Mouse (Mus musculus) embryo, embryonic 9.5 days (tissue): Measurements from ENCODE around the gene Dcaf12.
A peak's percentile ranks its signal among the peaks of the same experiment; 100 is the strongest.

ENCODE experiments used
- DNase-seq: peaks from one replicate; pipeline ENCODE4 v3.0.0-alpha.2; 2017; ENCODE audit errors: extremely low spot score

The Dcaf12 gene

DNA sequence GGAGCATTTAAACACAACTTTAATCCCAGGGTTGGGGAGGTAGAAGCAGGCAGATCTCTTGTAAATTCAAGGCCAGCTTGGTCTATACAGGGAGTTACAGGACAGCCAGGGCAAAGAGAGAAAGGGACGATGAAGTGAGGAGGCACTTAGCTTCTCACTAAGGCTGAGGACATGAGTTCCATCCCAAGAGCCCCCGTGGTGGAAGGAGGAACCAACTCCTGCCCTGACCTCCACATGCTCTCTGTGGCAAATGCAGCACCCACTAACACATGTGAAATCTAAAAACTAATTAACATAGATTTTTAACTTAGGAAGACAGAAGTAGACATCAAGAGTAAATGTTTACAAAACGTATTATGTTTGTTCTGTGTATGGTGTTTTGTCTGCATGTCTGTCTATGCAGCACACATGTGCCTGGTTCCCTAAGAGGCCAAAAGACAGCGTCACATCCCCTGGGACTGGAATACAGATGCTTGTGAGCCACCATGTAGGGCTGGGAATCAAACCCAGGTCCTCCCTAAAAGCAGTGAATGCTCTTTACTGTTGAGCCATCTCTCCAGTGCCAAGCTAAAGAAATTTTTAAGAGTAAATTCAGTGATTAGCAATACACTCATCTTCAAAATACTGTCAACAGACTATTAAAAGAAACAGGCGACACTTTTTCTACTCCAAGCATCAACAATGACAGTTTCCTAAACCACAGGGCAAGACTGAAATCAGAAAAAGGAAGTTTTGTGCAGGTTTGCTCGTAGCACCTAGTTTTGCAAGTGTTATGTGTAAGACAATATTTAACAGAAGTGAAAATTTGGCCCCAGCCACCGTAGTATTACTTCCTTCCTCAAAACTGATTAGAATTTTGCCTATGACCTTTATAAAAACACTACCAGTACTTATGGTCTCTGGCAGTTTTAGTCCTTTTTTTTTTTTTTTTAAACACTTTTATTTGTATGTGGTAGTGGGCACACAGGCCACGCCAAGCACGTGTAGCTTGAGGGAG lies 3.8 kb downstream of the Dcaf12 start:
- DNase-seq = no peak

DNA sequence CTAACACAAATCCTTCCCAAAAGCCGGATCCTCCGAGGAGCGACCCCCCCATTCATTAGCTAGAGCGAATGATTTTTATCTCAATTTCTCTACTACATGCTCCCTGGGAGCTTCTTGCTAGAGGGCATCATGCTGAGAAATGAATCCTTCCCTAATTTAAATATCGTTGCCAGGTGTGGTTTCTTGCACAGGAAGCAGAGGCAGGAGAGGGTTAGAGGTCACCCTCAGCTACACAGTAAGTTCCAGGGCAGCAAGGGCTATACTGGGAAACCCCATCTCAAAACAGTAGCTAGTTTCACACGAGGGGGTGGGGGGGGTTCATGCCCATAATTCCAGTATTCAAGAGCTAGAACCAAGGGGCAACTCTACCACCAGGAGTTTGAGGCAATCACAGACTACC lies 7.3 kb downstream of the Dcaf12 start:
- DNase-seq = no peak

DNA sequence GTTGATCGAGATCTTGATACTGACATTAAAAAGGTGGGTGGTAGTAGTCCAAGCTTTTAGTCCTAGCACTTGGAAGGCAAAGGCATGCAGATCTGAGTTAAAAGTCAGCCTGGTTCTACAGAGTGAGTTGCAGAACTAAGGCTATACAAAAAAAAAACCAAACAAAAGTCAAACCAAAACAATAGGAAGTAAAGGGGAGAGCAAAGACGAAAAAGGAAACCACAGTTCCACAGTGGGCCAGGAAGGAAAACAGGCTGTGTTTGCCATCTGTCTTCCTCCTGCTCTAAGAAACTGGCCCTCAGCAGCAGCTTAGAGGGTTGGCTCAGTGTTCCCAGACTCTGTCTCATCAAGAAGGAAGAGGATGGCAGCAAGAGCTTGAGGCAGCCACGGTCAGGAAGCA lies 10.4 kb downstream of the Dcaf12 start:
- DNase-seq = no peak

DNA sequence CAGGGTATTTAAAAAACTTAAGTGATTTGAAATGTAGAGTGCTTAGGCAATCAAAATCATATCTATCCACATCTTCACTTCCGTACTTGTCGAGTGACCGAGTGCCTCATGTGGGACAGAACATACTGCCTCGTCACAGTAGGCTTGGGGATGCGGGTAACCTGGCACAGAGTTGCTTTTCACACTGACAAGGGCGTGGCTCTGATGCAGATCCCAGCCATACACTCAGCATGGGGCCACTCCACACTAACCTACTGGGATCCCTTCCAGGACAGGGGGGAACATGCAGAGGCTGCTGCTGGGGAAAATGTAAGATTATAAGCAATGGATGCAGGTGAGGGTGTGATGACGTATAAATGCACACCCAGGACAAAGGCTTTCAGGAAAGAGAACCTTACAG lies 11.0 kb downstream of the Dcaf12 start:
- DNase-seq = no peak

DNA sequence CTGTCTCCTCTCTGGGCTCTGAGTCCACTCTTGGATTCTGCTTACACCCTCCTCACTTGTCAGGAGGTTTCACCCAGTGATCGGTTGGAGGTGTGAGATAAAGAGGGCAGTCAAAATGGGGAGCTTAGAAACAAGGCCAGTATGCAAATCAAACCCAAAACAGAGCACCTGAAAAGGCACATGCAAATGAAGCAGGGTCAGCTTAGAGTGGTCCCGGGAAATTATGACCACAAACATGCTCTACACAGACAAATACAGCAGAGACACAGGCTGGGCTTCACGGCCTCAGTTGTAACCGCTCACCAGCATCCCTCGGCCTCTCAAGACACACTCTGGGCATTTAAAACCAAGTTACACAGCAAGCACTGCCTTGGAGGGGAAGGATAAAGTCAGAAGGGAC lies 15.7 kb downstream of the Dcaf12 start:
- no peak for DNase-seq

DNA sequence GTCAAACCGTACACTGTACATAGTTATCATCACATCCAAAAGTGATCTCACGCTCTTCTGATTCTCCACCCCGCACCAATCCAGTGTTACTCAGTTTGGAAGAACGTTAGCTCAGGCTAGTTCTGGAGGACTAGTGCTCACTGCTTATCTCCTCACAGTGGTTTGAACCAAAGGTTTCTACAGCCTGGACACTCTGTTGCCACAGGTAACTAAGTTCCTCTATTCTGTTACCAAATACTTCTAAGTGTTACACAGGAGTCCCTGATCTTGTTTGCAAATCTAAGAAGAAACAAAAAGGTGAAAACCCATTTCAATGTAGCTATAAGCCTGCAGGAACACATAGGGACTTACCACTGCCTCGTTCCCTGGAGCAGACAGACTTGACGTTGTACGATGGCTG lies 18.7 kb downstream of the Dcaf12 start:
- no peak for DNase-seq

DNA sequence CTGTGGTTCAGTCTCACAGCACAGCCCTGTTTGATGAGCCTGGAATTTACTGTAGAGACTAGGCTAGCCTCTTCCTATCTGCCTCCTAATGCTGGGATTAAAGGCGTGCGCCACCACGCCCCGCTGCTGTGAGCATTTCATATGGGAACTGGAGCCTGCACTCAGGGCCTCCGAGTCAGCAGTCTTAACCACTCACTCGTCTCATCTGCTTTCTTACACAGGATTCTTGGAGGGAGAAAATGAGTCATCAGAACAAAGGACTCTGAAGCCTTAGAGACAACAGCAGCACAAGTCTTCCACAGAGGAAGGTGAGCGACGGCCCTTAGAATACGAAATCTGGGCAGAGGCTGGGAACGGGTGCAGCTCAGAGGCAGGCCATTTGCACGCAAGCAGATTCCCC lies 19.2 kb downstream of the Dcaf12 start:
- DNase-seq = no peak

DNA sequence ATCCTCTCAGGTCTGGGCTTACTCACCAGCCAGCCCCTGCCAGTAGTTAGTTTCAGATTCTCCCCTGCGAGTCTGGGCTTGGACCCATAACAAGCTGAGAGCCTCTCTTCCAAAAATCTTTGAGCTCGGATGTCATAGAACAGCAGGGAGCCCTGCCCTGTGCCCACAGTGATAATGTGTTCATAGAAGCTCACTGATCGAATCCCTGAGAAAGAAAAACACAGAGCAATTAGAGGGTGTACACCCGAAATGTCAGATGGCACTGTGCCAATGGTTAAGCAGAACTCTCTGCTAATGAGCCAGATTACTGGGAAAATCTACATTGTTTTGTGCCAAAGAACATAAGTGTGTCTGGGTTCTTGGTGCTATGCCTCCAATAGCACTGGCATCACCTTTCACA lies 20.8 kb downstream of the Dcaf12 start:
- no peak for DNase-seq

DNA sequence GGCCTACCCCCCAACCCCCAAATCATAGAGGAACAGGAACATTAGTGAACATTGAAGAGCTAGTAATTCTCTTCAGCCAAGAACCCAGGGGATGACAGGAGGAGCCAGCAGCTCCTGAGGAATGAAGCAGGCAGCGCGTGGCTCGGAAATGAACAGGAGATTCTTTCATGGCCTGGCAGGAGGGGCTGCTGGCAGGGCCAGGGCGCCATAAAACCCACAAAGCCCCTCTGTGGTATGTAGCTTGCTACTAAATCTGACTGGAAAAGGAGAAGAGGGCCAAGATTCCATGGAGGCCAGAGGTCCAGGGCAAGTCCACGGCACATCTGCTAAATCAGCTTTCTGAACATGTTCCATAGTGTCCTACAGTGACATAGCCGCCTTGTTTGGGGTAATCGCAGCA lies 24.9 kb downstream of the Dcaf12 start:
- no peak for DNase-seq

DNA sequence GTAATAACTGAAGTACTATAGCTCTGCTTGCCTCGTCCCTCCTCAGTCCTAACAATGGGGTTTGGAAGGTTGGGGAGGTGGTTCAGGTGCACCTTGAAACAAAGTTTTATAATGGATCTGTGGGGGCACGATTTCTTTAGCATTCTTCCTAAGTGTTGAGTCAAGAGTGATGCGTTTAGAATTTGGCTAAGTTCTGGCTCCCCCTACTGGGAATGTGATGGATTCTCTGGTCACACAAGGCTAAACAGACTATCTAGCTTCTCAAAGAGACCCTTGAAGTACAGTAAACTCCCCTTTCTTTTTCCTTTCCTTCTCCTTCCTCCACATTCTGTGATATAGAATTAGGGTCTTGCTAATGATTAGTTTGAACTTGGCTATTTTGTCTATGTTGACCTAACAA lies 28.3 kb downstream of the Dcaf12 start:
- peak; percentile 9 for DNase-seq

DNA sequence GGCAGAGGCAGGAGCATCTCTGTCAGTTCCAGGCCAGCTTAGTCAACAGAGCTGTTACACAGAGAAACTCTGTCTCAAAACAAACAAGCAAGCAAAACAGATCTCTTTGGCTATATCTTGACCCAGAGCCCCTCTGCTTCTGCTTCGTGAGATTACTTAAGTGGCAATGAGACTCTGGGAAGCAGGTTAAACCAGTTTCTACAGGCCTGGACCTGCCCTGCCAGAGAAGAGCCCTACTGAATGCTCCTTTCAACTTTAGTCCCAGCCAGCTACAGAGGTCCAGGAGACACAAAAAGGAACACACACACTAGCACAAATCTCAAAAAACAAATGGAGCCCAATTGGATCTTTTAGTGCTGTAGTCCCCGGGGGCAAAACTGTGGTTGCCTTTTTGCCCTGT lies 30.6 kb downstream of the Dcaf12 start:
- DNase-seq = peak; percentile 15

DNA sequence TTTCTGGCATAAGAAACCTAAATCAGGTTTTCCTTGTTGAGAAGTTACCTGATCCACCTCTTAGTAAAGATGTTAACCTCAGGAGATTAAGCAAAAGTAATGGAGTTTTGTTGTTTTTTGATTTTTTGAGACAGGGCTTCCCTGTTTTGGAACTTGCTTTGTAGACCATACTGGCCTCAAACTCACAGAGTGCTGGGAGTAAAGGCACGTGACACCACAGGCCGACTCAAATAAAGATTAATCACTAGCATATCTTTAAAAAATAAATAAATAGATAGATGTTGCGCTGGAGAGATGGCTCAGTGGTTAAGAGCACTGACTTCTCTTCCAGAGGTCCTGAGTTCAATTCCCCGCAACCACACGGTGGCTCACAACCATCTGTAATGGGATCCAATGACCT lies 38.8 kb downstream of the Dcaf12 start:
- no peak for DNase-seq

DNA sequence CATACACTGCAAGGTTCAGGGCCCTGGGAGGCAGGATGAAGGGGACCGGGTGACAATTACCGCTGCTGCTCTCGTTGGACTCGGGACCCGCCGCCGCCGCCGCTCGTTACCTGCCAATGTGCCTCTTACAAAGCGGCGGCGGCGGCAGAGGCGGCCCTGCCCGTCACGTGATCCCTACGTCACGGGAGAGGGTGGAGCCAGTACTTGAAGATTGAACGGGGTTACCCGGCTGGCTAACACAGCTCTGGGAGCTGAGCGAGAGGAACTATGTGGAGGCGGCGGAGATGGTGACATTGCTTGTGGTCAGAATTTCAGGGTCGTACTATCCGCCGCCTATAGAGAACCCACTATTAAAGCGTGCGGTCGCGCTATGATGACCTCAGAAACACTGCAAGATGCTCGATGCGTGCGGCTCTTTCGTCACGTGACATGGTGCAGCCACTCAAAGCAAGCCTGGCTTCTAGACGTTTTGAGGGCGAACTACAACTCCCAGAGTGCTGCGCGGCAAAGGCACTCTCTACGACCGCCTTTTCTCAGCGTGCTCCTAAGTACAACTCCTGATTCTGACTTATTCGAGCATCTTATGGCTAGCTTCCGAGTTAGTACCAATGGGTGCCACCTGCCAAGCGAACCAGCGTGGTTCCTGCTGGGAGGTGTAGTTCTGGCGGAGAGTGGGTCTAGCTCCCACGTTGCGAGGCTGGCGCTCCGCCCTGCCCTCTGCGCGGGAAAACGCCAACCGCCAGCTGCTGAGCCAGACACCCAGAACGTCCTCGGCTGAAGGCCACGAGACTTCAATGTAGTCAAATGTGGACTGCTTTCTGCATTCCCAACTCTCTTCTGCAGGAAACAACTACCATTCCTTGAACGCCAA lies 39.5 kb downstream of the Dcaf12 start, which contains the start of gene Ubap2:
TSS of gene Ubap2 (minus strand) at position 165 of the 871 bp plus-strand sequence.
- DNase-seq = peak; percentile 97

DNA sequence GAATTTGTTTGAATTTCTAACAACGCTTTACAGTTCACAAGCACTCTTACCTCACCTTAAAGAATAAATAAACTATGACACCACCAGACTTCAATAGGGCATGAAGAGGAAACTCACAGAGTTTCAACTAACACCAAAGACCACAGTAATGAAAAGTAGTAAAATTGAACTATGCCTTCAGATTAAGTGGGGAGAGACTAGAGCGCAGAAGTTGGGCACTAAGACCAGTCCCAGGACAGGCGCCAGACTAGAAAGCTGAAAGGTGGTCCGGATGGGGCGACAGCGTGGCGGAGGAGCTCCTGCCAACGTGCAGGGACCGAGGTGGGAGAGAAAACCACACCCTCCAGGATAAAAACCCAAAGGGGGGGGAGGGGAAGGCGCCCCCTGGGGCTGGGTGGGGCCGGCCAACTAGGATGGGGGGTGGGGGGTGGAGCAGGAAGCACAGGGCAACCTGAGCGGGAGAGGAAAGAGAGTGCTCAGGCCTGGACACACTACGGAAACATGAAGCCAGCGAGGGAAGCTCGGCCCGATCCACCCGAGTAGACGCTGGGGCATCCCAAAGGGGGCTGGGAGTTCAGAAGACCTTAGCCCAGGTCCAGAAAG lies 40.2 kb downstream of the Dcaf12 start:
- DNase-seq = peak; percentile 10

DNA sequence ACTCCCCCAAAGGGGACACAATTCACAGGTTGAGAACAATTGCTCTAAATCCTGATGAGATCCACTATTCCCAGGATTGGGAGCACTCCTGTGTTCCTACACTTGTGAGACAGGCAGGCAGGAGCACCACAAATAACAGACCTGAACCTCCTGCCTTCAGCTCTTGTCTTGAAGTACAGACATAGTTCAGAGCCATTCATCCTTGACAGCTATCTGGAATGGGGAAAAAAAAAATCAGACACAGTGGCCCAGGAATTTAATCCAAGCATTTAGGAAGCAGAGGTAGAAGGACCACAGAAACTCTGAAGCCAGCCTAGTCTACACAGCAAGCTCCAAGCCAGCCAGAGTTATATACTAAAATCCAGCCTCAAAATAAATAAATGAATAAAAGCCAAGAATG lies 46.6 kb downstream of the Dcaf12 start:
- DNase-seq = no peak

DNA sequence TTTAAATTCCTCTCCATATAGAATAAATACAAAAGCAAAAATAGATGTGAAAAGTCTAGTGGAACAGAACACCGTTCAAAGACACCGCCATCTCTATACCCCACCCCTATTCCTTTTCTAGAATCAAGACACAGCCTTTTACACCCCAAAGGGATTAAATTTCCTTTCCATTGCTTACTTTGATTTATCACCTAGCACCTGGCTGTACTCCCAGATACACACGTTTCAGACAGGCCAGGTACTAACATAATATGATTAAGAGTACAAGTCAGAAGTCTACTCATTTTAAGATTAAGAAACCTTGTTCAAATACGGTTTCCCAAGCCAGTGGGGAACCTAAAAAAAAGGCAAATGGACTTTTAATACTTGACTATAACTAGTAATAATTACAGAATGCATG lies 48.3 kb downstream of the Dcaf12 start:
- no peak for DNase-seq

DNA sequence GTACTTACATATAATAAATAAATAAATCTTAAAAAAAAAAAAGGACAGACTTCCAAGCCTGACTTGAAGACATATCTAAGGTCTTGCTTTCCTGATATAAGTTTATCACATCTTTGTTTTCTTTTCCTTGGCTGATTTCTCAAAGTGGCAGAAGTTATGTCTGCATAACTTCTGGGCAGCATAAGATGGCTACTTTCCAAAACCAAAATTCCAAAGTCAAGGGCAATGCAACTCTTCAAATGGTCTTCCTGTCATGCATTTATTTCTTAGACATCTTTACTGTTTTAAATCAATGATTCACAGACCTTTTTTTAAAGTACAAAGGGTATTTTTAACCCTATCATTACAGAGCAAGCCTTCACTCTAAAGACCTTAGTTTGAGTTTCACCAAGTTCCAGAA lies 54.0 kb downstream of the Dcaf12 start:
- no peak for DNase-seq

DNA sequence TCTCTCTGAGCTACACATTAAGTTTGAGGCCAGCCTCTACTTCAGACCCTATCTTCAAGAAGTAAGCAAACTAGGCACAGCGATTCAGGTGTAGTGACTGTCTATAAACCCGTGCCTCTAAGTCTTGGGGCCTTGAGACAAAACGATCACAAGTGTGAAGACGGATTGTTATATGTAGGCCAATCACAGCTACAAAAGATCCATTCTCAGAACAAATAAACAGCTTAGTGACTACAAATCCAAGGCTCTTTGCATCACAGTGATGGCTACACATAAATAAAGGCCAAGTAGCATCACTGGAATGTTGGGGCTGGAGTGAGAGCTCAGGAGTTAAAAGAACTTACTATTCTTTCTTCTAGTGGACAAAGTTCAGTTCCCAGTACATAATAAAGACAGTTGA lies 55.7 kb downstream of the Dcaf12 start:
- DNase-seq = no peak

DNA sequence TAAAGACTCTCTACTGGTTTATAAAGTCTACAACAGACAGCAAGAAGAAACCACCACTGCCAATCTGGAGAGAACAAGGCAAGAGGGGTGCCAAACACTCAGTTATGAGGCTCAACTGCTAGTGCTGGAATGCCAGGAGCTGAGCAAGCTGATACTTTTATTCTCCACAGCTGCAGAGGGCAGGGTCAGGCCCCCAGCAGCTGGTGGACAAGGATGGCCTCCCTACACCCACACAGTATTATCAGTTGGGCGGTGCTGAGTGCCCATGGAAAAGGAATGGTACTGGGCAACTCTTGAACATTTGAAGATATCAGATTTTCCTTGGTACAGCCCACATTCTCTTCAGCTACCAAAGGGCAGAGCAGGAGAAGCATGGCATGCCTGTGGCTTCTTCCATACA lies 56.9 kb downstream of the Dcaf12 start:
- DNase-seq = no peak

DNA sequence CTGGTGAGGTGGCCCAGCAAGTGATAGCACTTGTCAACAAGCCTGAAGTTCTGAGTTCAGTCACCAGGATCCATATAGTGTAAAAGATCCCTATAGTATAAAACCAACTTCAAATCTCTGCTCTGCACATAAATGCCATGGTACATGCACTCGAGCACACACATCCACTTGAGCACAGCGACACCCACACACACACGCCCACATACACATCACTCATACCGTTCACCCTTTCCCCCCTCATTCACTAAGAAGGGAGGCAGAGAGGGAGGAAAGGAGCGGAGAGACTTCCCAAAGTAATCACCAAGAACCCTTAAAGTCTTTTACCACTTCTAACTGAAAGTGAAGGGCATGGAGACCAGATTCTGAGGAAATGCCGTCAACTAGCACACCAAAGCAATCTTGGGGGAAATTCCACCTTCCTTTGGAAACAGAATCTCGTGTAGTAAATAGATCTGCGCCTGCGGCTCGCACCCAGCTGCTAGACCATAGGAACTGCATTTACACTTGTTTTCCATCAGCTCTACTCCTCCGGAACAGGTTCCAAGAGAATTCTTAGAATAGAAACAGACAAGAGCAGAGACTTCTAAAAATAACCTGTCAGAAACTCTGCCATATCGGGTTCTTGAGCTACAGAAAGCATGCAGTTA lies 59.0 kb downstream of the Dcaf12 start:
- no peak for DNase-seq

DNA sequence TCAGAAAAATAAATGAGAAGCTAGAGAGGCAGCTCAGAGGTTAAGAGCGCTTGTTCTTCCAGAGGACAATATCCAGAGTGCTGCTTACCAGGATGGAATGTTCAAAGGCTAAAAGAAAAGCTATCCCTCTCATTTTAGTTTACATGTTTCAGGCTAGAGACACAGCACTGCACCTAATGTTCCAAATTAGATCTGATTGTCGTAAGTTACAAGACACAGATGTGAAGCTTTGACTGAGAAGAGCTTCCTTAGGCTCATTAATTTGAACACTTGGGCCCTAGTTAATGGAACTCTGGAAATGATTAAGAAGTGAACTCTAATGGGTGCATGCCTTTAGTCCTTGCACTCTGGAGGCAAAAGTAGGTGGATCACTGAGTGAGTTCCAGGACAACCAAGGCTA lies 60.9 kb downstream of the Dcaf12 start:
- DNase-seq = no peak

DNA sequence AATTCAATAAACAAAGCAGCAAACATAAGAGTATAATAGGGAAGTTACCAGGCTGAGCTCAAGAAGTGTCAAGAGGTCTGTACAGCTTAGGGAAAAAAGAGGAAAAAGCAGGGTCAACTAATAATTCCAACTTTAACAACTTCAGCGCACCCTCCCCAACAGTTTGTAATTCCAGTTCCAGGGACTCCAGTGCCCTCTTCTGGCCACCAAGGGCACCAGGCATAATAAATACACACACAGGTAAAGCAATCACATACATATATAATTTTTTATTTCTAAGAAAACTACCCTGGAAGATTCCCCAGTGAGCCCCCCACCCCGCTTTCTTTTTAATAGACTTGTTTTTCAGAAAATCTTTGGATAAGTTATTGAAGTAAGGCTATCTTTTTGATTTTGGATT lies 69.3 kb downstream of the Dcaf12 start:
- no peak for DNase-seq
